Mouse (Mus musculus) brain, embryonic 14.5 days (tissue): ENCODE results near the gene Lrrc4.

ENCODE experiments used
- CTCF ChIP-seq: fragments of 200-500 bp; IDR thresholded peaks from 2 replicates; pipeline ENCODE4 v1.5.1; 2012; ENCODE audit warnings: inconsistent platforms, mild to moderate bottlenecking, moderate library complexity, borderline replicate concordance; ENCODE audit not compliant: insufficient read depth, insufficient read length; ENCODE audit errors: extremely low read depth
- POLR2A ChIP-seq: fragments of 200-500 bp; IDR thresholded peaks from 2 replicates; pipeline ENCODE4 v1.6.1; 2012; ENCODE audit warnings: mild to moderate bottlenecking, inconsistent platforms, borderline replicate concordance; ENCODE audit not compliant: poor library complexity, insufficient read depth, insufficient read length, severe bottlenecking; ENCODE audit errors: extremely low read depth

DNA sequence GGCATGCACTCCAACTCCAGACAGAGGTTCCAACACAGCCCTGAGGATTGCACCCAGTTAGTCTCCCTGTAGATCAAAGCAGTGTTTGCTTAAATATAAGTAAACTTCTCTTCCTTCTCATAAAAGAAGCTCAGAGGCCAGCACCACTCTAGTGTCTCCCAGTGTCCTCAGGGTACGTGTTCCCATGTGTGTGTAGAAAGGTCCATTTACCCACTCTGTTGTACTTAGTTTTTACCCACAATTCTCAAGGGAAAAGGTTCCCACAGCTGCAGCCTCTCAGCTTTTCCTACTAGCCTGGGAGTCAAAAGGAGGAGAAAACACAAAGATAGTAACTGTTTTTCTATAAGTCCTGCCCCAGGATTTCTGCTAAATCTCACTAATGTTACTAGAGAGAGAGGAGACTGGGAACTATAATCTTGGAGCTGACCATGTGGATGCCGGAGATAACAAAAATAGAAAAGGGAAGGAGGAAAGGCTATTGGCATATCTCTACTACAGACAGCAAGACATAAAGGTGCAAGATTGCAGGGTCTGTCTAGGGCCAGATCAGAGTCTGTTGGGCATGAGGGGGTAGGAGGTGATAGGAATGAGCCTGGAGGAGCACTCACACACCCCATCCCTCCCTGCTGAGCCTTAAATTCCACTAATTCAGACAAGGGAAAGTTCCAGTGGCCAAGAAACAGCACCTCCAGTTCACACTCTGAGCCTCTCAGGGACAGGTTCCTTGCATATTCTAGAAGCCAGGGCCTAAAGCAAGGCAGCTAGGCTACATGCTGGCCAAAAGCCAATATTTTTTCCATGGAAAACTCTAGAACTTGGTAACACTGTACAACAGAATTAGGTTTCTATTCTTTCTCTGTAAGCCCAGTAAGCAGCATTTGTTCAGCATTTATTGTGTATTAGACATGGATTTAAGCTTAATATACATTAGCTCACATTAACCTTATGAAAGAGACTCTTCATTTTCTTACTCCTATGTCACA lies 25.9 kb upstream of the Lrrc4 start:
- no peak for TF ChIP-seq POLR2A
- TF ChIP-seq CTCF = no peak
